Mouse (Mus musculus): ENCODE results near the gene Cdc14a.
"Not testable (repeated sequence)": the region's sequence is repeated elsewhere in the genome, so short reads cannot be mapped to it uniquely, and the experiment has no call there.

Cdc14a gene

DNA sequence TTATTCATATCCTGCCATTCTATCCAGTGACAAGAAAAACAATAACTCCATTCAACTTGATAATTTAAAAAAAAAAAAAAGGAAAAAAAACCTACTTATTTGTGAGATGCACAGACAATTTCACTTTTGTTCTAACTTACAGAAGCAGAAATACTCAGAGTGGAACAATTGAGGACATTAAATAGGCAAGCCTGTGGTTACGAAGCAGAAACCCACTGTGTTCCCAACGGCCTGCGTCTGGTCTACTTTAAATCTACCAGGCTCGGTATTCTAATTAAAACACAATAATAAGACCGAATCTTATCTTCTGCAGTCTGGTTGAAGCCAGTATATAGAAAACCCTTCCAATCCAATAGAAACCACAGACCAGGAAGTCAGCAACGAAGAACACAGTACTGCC is 50.6 kb downstream of the Cdc14a start:
- in situ Hi-C loops (cut with MboI) = no loop called here

DNA sequence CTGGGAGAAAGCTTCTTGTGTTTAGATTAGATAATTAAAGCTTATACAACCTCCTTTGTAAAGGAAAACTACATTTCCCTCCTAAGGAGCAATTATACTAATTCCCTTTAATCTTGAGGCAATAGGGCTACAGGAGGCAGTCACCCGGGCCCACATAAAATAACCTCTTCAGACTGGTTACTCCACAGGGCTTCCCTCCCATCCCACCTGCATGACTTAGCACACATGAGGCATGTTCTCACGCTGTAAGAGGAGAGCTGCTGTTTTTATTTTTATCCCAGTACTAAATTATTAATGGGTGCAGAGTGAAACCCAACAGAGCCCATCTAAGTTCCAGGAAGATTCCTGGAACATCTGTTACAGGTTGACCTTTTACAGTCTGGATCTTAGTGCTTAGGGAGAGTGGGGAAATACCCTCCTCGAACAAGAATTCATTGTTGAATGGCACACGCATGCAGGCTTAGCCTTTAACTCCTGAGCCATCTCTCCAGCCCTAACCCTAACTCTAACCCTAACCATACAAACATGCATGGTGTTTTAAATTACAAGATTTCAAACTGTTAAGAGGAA is 54.9 kb downstream of the Cdc14a start:
- in situ Hi-C loops (cut with MboI) = no loop called here

DNA sequence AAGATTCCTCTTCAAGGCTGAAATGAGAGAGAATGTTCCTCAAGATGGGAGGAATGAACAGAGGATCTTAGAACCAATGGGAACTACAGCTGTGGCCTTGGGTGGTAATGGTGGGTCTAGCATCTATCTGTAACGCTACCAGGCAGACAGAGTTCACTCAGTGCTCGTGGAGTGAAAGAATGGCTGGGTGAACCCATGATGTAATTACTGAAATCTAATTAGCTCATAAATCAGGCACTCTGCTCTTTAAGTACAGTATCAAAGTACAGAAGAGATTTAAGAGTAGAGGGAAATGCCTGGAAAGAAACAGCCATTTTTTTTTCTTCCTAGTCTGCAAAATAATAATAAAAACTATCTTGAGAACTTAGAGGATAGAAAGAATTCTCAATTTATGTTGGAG is 57.7 kb downstream of the Cdc14a start:
- in situ Hi-C loops (cut with MboI) = no loop called here

DNA sequence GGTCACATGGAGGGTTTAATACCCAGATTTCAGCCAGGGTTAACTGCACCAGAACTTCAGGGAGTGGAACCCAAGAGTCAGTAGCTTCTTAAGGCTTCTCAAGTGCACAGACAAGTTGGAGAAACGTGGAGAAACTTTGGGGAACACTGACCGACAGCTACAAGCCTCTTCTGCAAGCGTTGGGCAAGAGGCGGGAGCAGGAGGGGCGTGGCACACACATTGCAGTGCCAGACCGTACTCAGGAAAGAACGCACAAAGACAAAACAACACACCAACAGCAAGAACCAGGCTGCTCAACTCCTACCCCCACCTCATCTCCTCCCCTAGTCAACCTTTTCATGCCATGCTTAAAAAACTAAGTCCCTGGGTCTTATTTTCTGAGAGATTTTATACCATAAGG is 61.9 kb downstream of the Cdc14a start:
- in situ Hi-C loops (cut with MboI) = no loop called here

DNA sequence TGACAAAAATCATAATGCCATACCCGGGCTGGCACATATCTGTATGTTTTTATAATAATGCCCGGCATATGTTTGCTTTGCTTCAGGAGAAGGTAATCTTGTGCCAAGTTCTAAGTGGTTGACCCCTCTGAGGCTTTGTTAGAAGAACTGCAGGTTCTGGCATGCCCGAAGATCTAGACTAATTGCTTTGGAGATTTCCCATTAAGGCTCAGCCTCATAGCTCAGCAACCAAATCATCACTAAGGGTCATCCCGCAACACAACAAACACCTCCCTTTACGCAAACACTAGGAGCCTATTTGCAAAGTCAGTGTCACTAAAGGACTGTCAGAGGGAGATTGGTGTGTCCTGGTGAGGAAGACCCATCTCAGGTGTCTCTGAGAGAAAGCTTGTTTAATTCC is 62.7 kb downstream of the Cdc14a start:
- in situ Hi-C loops (cut with MboI) = no loop called here

DNA sequence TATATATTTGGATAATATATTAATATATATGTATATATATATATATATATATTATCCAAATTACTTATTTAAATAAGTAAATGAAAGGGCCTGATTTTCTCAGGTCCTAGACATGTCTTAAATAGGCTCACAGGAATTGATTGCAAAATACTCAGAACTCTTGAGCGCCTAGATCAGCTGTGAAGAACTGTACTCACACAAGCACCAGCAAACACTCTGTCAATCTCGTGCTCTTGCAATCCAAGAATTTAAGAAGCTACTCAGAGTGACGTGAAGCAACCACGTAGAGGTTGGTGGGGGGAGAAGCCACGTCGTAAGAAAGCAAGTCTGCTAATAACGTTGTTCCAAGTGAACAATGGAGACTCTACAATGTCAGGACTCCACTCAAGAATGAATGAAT is 66.0 kb downstream of the Cdc14a start:
- in situ Hi-C loops (cut with MboI) = no loop called here

DNA sequence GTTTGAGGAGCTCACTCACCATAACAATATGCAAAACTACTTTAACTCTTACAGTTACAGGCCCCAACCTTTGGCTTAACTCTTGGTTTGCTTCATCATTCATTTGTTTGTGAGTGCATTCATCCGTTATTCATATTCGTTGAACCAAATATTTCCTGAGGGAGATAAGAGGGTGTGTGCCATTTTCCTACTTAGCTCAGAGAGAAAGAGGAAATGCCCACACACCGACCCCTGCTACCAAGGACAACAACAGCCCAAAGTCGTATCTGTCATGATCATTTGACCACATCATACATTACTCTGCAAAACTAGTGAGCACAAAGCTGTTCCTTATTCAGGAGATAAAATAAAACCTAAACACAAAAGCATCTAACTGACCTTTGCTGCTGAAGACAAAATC is 66.7 kb downstream of the Cdc14a start:
- in situ Hi-C loops (cut with MboI) = no loop called here

DNA sequence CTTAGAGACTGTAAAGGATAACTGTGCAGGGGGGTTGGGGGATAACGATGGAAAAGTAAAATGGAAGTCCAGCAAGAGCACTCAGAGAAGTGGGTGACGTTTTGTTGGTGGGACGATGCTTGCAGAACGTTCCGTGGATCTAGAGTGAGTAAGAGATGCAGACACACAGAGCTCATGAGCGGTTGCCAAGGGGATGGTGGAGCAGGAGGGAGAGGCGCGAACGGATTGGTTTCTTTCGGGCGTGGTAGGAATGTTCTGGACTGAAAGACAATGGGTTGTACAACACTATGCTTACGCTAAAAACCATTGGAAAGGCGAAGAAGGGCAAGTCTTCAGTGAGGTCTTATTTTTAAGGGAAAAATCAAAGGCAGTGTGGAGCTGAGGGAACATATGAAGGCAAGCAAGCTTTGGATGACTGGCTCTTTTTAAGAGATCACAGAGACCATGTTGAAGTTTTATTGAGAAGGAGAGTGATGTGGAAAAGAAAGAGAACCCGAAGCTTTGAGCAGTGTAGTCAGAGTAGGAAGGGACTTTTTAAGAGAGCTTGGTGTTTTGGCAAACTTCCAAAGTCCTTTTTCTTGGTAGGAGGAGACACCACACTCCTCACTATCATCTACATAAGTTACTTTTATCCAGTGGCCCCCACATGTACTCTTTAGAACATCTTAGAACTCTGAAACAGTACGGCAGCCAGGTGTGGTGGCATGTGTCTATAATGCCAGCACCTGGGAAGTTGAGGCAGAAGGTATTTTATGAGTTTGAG is 68.6 kb downstream of the Cdc14a start:
- in situ Hi-C loops (cut with MboI) = no loop called here

DNA sequence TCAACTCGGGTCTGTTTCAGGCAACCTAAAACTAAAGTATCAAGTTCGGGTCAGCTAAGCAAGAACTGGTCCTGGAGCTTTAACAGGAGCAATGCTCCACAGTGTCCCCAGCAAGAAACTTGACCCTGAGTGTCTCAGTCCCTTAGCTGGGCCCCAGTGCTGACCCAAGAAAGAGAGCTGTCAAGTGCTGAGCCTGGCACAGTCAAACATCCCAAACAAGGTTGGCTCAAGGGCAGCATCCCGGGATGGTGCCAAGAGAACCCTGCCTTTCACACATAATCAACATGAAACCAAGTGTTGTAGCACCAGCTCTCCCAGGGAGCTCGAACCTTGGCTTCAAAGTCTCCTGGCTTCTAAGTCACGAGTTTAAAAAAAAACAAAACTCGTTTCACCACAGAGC is 71.3 kb downstream of the Cdc14a start:
- in situ Hi-C loops (cut with MboI) = no loop called here

DNA sequence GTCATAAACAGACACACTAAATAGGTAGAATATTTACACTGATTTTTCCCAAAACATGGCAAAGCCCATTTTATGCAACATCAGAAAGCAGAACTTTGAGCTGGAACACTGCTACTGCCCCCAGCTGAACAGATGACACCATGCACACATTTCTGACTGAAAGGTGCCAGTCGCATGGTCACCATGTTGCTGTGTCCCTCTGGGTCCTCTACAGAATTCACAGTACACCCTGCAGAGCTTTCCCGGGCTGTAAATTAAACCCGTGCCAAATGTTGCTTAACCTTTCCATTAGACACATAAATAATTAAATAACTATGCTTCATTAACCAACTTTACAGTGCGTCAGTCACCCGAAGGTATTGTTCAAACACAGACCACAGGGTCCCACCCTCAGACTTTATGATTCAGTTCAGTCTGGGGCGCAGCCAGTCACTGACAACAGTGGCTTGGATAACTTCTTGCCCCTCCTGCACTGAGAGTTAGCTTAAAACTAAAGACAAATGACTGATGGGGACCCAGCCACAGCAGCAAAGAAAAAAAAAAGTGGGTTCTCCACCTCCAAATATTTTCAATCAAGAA is 73.4 kb downstream of the Cdc14a start:
- in situ Hi-C loops (cut with MboI) = no loop called here

DNA sequence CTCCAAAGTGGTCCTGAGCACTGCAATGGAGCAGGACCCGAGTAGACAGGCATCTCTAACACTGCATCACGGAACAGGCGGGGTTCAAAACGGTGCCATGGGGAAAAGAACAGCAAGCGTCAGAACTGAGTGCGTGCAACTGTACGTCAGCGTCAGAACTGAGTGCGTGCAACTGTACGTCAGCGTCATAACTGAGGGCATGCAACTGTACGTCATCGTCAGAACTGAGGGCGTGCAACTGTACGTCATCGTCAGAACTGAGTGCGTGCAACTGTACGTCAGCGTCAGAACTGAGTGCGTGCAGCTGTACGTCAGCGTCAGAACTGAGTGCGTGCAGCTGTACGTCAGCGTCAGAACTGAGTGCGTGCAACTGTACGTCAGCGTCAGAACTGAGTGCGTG is 76.3 kb downstream of the Cdc14a start:
- in situ Hi-C loops (cut with MboI) = not testable (repeated sequence)

DNA sequence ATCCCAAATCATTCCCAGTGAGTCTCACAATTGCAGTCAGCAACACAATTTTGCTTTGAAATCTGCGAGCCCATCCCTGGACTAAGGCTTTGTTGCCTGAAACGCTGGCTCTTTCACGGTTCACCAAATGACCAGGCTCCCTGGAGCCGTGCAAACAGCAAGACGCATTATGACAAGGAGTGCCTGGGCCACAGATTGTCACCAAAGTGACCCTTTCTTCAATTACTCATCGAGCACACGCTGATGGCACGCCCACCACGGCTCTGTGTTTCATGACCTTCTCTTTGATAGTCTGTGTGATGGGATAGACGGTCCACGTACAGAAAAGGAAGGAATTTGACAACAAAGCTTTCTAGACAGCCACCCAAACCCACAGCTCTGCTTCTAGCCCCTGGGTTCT is 78.6 kb downstream of the Cdc14a start:
- in situ Hi-C loops (cut with MboI) = no loop called here

DNA sequence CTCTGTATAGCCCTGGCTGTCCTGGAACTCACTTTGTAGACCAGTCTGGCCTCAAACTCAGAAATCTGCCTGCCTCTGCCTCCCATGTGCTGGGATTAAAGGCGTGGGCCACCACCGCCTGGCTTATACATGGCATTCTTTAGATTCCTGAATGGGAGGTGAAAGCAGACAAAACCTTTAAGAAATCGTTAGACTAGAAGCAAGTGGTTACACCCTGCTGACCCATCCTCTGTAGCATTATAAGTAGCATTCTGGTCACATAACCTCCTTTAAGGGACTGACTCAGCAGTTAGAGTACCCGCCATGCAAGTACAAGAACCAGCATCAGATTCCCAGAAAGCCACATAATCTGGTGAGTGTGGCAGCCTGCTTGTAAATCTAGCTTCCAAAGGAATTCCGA is 81.6 kb downstream of the Cdc14a start:
- in situ Hi-C loops (cut with MboI) = no loop called here

DNA sequence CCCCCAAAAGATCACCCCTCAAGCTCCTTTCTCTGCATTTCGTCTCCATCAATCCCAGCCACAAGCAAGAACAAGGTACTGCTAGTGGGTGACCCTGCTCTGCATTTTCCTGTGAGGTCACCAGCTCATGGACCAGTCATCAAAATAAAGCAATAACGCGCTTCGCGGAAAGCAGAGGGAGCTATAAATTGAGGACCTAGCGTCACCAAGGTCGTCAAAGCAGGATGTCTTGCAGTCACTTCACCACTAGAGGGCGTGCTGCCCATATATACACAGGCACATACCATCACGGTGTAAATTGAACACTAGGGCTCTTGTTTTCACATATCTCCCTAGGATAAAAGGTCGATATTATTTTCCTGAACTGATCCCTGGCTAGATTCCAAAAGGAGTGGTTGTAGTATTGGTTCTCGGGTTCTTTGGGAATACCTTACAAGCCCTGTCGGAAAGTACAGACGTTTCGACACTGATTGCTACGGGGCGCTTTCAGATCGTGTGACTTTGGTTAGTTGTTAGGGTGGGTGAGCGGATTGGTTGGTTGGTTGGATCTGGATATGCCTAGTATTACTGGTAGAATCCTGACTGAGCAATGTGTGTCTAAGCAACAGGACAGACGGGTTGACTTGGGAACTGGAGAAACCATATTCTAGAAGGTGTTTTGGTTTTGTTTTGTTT is 82.7 kb downstream of the Cdc14a start:
- in situ Hi-C loops (cut with MboI) = no loop called here

DNA sequence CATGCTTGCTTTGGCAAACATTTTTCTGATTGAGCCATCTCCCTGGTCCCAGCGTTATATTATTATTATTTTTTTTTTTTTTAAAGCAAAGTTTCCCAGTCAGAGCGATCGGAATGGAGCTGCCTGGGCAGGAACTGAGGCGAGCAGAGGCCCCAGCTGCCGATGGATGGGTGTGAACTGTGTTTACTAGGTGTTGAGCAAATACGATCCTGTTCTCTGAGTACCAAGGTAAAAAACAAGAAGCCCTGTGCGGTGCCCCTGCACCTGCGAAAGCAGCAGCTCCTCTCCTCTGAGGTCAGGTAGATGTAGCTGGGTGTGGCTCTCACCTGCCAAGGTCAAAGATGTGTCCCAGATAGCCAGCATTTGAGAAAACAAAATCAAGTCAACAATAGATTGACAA is 83.6 kb downstream of the Cdc14a start:
- in situ Hi-C loops (cut with MboI) = no loop called here

DNA sequence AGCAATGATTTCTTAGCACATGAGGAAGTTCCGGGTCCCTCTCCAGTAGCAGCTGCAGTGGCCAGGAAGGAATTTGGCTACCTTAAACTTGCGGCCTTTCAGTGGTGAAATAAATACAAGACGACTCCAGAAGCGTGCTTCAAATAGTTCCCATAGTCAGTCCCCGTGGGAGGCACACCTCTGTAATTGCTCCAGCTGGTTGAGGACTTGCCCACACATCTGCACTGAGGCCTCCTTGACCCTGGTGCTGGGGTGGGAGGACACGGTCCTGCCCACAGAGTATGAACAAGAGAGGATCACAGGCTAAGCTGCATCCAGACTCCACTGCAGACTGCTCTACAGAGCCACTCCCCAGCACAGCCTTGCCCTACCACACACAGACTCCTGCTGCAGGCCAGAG is 85.2 kb downstream of the Cdc14a start:
- in situ Hi-C loops (cut with MboI) = no loop called here

DNA sequence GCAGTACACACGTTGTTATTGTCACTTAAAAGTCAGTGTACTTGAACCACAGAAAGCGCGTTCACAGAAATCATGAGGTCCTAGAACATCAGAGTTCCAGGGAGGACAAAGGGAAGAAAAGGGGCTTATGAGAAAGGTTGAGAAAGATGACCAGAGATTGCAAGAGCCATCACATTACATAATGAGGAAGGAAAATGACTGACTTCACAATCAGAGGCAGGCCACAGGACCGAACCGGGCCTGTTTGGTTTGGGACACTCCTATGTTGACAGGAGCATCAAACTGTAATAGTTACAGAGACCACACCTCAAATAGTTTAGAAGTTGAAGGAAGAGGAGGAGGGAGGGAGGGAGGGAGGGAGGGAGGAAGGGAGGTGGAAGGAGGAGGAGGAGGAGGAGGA is 86.0 kb downstream of the Cdc14a start:
- in situ Hi-C loops (cut with MboI) = no loop called here

DNA sequence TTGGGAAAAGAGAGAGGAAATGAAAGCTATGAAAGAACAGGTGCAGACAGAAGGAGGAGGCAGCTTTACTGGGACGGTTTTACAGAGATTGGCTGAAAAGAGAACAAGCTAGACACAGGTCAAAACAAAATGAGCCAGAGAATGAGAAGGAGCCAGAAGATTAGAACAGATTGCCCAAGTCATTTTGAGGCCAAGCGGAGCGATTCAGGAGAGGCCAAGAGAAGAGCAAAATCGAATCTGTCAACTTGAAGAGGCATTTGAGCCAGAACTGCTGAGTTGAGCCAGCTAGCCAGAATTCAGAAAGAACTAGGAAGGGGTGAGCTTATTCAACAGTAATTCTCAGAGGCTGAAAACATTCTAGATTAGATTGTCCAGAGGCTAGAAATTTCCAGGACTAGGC is 88.8 kb downstream of the Cdc14a start:
- in situ Hi-C loops (cut with MboI) = no loop called here

DNA sequence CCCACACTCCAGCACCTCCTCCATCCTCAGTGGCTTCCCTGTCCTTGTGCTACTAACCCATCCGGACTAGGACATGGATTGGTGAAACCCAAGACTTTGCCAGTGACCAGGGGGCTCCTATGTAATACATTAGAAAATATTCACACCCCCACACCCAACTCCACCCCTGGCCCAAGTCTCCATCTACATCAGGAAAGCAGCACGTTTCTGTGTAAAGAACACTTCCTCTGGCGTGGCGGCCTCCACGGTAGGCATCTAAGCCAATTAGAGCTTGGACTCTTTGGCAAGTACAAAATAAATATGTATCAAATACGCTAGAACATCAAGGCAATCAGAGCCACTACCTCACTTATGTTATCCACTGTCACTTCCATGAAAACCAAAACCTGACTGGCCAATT is 90.1 kb downstream of the Cdc14a start:
- in situ Hi-C loops (cut with MboI) = no loop called here

DNA sequence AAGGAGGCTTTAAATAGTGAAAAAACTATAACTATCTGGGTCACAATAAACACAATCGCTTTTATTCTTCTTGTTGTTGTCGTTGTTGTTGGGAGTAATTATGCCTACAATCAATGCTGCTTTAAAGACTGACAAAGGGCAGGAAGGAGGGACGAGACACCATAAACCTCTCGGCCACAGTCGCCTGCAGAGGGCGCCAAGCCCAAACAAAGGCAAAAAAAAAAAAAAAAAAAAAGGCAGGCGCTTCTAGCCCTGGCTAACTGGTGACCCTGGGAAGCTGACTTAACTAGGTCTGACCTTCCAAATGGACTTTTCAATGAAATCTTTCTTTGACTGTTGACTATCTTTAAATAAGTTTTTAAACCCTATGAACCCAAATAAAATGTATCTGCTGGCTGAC is 90.6 kb downstream of the Cdc14a start:
- in situ Hi-C loops (cut with MboI) = no loop called here

DNA sequence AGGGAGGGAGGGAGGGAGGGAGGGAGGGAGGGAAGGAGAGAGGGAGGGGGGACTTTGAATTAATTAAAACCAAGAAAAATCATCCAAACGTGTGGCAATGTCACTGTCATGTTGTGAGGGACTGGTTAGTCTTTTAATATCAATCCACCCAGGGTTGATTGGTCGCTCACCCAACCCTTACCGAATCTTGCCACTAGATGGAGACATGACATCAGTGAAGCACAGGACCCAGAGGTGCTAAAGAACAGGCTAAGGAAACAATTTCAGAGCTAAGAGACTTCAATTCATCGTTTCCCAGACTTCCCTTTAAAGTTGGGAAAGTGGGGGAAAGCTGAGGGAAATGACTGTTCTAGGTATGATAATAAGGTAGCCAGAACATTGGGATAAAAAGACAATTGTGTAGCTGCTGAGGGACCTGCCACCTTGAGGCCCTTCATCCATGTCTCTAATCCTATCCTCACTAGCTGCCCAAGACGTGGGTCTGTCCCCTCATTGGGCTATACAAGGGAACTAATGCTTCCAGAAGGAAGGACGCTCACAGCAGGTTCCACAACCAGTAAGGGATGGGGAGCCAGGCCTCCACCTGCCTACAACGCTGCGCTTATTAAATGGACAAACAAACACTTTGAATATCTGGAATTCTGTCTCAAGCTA is 91.9 kb downstream of the Cdc14a start:
- in situ Hi-C loops (cut with MboI) = no loop called here

DNA sequence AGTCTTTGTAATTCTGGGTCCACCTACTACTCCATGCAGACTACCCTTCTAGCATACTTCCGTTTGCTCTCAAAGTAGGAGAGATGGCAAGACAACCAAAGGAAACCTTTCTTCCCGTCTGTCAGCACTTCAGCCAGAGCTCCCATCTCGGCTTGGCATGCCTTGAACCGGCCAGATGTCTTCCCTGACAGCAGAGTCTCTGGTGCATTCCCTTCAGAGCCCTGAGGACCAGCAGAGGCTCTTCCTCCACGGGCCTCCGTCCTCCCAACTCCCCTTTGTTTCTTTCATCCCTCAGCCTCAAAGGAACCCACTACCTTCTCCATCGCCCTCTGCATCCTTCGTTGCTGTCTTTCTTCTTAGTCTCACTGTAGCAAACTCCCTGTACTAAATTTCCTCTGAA is 93.9 kb downstream of the Cdc14a start:
- in situ Hi-C loops (cut with MboI) = no loop called here

All from mature B cell (primary cell).